Mouse (Mus musculus): ENCODE measurements around the gene Rorc. TPM values are rescaled to one million over a fixed set of nuclear protein-coding genes. Genes with fewer than 3 reads are reported as not detected.

Gene Rorc
- polyA plus RNA-seq (2015; fragmentation: Nextera tagmentation; extraction: Ambion mirVana), result 0.18 and 0.51 TPM in 2 replicates

DNA sequence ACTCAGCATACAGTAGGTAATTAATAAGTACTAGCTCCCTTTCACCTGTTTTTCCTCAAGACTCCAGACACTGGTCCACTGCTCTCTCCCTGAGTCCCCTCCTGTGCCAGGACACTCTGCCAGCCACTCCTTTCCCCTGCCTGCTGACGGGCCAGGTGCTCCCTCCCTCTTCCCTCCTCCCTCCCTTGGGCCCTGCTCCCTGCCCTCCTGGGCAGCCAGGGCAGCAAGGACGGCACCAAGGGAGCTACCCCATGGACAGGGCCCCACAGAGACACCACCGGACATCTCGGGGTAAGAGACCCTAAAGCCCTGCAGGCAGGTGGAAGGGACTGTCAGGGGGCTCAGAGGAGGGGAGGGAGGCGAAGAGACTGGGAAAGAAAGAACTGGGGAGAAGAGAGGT is at the start of gene Rorc:
TSS of gene Rorc (plus strand) at position 154 of the 400 bp plus-strand sequence.

GRCm38 (mm10) chr3:94341959-94342422 is 30.6 kb upstream of the Rorc start, which contains the start of gene Them5:
Gene Them5, plus strand, starts transcription at chr3:94342099.

DNA sequence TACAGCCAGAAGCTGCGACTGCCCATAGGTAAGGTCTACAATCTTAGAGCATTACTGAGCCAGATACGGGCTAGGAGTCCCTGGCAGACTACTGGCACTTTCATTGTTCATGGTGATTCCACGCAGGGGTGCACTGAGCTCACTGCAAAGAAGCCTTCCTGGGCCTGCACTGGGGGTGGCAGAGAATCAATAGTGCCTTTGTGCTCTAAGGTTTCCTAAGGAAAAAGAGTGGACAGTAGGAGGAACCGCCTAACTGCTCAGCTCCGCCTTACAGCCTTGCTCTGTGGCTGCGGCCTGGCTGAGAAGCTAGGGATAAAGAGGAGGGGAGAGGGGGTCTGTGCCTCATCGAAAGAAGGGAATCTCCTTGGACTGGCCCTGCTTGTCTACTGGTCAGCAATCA is 10.5 kb upstream of the Rorc start, which contains the start of gene C2cd4d:
TSS of gene C2cd4d (plus strand) at position 301 of the 400 bp plus-strand sequence.

DNA sequence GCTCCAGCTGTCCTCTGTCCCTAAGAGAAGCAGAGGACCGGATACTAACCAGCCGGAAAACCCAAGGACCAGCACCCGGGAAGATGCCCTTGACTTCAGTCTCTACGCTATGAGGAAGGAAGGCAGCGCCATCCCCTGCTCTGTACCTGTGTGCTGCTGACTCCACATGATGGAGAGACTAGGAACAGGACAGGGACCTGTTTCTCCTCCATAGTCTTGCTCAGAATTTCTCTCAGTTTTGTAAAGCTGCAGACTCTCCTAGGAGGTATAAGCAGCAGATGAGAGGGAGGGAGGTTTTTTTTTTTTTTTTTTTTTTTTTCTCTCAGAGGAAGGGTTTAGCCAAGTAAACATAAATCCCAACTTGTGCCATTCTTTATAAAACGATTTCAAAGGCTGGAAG is 25.6 kb downstream of the Rorc start, which contains the start of gene Lingo4:
TSS of gene Lingo4 (plus strand) at position 301 of the 400 bp plus-strand sequence.

DNA sequence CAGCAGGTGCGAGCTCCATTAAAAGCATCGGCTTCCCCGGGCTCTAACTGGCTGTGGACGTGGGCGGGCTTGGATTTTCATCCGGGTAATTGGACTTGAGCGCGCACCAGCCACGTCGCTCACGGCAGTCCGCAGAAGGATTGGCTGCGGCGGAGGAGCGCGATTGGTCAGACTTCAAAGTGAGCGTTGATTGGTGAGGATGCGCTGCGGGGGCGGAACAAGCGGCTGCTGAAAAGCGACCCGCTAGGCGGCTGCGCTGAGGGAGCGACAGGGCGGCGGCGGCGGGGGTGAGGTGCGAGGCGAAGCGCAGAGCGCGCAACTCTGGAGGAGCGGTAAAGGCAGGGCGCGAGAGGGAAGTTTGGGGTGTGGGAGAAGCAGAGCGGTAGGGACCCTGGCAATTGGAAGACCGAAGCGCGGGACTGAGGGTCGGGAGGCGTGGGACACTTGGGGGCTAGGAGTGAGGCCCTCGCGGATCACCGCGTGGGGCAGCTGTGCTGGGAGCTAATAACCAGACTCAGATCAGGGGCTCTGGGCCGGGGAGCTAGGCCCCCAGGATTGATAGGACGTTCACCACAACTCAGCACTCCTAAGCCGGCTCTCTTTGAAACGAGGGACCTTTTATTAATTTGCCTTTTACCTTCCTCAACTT is 40.6 kb downstream of the Rorc start, which contains the start of gene Tdrkh:
TSS of gene Tdrkh (plus strand) at position 243 of the 649 bp plus-strand sequence.

DNA sequence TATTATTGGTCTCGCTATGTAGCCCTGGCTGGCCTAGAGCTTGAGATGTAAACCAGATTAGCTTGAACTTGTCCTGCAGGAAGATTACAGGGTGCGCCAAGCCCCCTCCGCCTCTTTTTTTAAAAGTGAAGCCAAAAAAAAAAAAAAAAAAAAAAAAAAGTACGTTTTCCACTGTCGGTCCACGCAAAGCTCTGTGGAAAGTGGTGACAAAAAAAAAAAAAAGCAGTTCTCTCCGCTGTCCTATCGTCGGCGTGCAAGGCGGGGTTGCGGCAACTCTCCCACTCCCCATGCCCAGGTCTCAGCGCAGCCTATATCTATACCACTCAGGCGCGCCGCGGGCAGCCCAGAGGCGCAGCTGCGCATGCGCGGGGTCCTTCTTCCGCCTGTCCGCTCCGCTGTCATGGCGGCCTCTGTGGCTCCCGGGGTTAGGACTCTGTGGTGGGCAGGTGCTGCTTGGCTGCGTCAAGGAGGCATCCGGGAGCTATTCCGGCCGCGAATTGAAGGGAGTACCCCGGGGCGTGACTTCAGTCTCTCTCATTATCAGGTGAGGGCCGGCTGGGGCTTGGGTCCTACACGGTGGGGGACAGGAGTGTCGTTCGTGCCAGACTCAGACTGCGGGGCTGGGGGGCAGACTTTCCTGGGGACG is 70.5 kb downstream of the Rorc start, which contains the start of gene Mrpl9:
TSS of gene Mrpl9 (plus strand) at position 368 of the 646 bp plus-strand sequence.

DNA sequence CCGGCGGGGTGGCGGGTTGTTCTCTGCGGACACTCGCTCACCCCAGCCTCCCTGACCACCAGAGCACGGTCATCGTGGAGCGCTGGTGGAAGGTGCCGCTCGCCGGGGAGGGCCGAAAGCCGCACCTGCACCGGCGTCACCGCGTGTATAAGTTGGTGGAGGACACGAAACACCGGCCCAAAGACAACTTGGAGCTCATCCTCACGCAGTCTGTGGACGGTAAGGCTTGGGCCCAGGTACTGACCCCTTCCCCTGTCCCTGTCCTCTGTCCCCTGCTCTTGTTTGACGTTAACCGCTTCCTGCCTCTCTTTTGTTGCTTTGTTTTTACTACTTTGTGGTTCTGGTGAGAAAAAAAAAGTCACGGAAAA is 71.0 kb downstream of the Rorc start, which contains the start of gene Oaz3:
TSS of gene Oaz3 (minus strand) at position 319 of the 368 bp plus-strand sequence.

Other genes with a start within 250 kb of the Rorc start
- gene Gm10696, start 194.6 kb upstream of the Rorc start, polyA plus RNA-seq (2015; fragmentation: Nextera tagmentation; extraction: Ambion mirVana), result not detected in 2 replicates
- not detected in 2 replicates for gene Gm5286, start 176.1 kb upstream of the Rorc start, polyA plus RNA-seq (2015; fragmentation: Nextera tagmentation; extraction: Ambion mirVana)
- gene Gm4778, start 108.8 kb upstream of the Rorc start, polyA plus RNA-seq (2015; fragmentation: Nextera tagmentation; extraction: Ambion mirVana), result not detected in 2 replicates
- gene Them4, start 62.7 kb upstream of the Rorc start, polyA plus RNA-seq (2015; fragmentation: Nextera tagmentation; extraction: Ambion mirVana), result 66.1 and 69.3 TPM in 2 replicates
- 0.21 TPM in 1 of 2 replicates, not detected in the other for gene Them5, start 30.7 kb upstream of the Rorc start, polyA plus RNA-seq (2015; fragmentation: Nextera tagmentation; extraction: Ambion mirVana)
- 3.7 and 4.0 TPM in 2 replicates for gene C2cd4d, start 10.4 kb upstream of the Rorc start, polyA plus RNA-seq (2015; fragmentation: Nextera tagmentation; extraction: Ambion mirVana)
- gene Lingo4, start 25.7 kb downstream of the Rorc start, polyA plus RNA-seq (2015; fragmentation: Nextera tagmentation; extraction: Ambion mirVana), result 3.1 and 3.6 TPM in 2 replicates
- gene Tdrkh, start 40.5 kb downstream of the Rorc start, polyA plus RNA-seq (2015; fragmentation: Nextera tagmentation; extraction: Ambion mirVana), result 35.9 and 36.0 TPM in 2 replicates
- 60.7 and 62.2 TPM in 2 replicates for gene Mrpl9, start 70.5 kb downstream of the Rorc start, polyA plus RNA-seq (2015; fragmentation: Nextera tagmentation; extraction: Ambion mirVana)
- gene Oaz3, start 71.1 kb downstream of the Rorc start, polyA plus RNA-seq (2015; fragmentation: Nextera tagmentation; extraction: Ambion mirVana), result 0.80 and 0.92 TPM in 2 replicates
- gene Celf3, start 105.5 kb downstream of the Rorc start, polyA plus RNA-seq (2015; fragmentation: Nextera tagmentation; extraction: Ambion mirVana), result 139 and 159 TPM in 2 replicates
- gene Riiad1, start 107.5 kb downstream of the Rorc start, polyA plus RNA-seq (2015; fragmentation: Nextera tagmentation; extraction: Ambion mirVana), result 15.9 and 16.9 TPM in 2 replicates
- gene Snx27, start 209.9 kb downstream of the Rorc start, polyA plus RNA-seq (2015; fragmentation: Nextera tagmentation; extraction: Ambion mirVana), result 97.1 and 100 TPM in 2 replicates